Mouse (Mus musculus) bone marrow macrophage, adult 2 months (primary cell): Measurements from ENCODE around the gene Cgn. TPM values are rescaled to one million over a fixed set of nuclear protein-coding genes. Genes with fewer than 3 reads are reported as not detected.

ENCODE experiments used
- polyA plus RNA-seq: library from polyadenylated mRNA; stranded (reverse); fragments of >200 nt; gene quantifications from 2 replicates; pipeline ENCODE4 v1.2.4, GENCODE M21; 2012; ENCODE audit not compliant: missing spikeins, insufficient read depth, insufficient read length

Gene Cgn
- polyA plus RNA-seq, 1 experiment = 0.19 TPM

Other genes with a start within 250 kb of the Cgn start
- 52.4 and 56.8 TPM in 2 replicates for gene Snx27, start 203.8 kb downstream of the Cgn start, polyA plus RNA-seq
- not detected in 2 replicates for gene Gm10972, start 143.4 kb downstream of the Cgn start, polyA plus RNA-seq
- 6.2 and 6.7 TPM in 2 replicates for gene Tuft1, start 127.6 kb downstream of the Cgn start, polyA plus RNA-seq
- gene Selenbp2, start 92.9 kb downstream of the Cgn start, polyA plus RNA-seq = not detected in 2 replicates
- 20.7 and 28.6 TPM in 2 replicates for gene Pogz, start 51.1 kb upstream of the Cgn start, polyA plus RNA-seq
- gene Psmb4, start 100.5 kb upstream of the Cgn start, polyA plus RNA-seq = 281 and 392 TPM in 2 replicates
- 32.8 and 35.0 TPM in 2 replicates for gene Selenbp1, start 146.6 kb upstream of the Cgn start, polyA plus RNA-seq
- 18.7 and 23.1 TPM in 2 replicates for gene Rfx5, start 167.6 kb upstream of the Cgn start, polyA plus RNA-seq
- gene Pi4kb, start 188.2 kb upstream of the Cgn start, polyA plus RNA-seq = 23.7 and 28.6 TPM in 2 replicates
- 10.5 and 12.7 TPM in 2 replicates for gene Zfp687, start 229.0 kb upstream of the Cgn start, polyA plus RNA-seq